Mouse (Mus musculus) CH12.LX (cell line): Measurements from ENCODE around the gene Mfap3l.

ENCODE experiments used
- CTCF ChIP-seq, 2 experiments: IDR thresholded peaks in 1 of 2; conservative IDR thresholded peaks in 1 of 2; 2 replicates each; pipeline ENCODE4 v1.5.1; 2011 to 2012; ENCODE audit warnings: low read depth in 2 of 2, low read length in 2 of 2, improper control_type of control experiment in 1 of 2, inconsistent platforms in 1 of 2, mild to moderate bottlenecking in 1 of 2, moderate library complexity in 1 of 2
- TBP ChIP-seq: conservative IDR thresholded peaks from 2 replicates; pipeline ENCODE4 v1.6.1; 2011; ENCODE audit warnings: low read depth, low read length, improper control_type of control experiment

DNA sequence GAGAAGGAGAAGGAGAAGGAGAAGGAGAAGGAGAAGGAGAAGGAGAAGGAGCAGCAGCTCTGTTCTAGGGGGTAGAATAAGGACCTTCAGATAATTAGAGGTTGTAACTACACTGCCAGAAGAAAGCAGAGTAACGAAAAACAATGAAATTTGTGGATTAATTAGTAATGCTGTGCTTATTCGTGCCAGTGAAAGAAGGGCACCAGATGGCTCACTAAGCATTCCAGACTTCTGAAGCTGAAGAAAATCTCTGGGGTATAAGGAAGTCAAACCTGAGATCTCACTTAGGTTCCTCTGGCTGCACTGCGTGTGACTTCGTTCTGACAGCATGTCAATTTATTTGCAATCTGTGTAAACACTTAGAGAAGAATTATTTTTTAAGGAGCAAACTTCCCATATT is 3.6 kb upstream of the Mfap3l start:
- no peak for TF ChIP-seq CTCF (conservative IDR thresholded peaks at IDR 0.05 in 1 of 2, IDR thresholded peaks at IDR 0.05 in 1 of 2; ENCODE audit: low read depth in 2 of 2, low read length in 2 of 2)
- no peak for TF ChIP-seq TBP
